Mouse (Mus musculus): ENCODE data around the gene B2m.

DNA sequence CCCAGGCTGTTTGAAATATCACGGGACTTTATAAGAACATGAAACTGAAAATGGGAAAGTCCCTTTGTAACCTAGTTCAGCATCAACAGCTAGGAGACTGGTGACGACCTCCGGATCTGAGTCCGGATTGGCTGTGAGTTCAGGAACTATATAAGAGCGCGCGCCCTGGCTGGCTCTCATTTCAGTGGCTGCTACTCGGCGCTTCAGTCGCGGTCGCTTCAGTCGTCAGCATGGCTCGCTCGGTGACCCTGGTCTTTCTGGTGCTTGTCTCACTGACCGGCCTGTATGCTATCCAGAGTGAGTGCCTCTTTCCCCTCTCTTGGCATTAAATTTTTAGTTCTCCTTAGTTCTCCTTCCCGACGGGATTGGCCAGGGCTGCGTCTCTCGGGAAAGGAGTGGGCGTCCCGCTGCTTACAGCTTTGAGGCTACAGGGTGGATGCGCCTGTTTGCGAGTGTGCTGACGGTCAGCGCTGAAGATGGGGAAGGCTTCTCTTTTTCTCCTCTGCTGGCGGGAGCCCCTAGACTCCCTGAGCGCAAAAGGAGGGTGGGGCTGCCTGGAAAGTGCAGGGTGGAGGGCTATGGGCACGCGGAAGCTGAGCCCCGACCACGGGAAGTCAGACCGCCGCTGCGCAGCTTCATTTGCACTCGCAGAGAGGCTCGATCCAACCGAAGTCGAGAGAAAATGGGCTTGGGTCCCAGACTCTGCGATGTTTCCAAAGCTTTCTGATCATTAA is at the start of gene B2m:
- TF ChIP-seq KAT2A (conservative IDR thresholded peaks at IDR 0.05; ENCODE audit: low read depth, low read length), result no peak
- no peak for TF ChIP-seq MEF2A (IDR thresholded peaks at IDR 0.05; ENCODE audit: extremely low read depth, insufficient replicate concordance, low read depth, low read length, poor library complexity, severe bottlenecking)
- peak; percentile 100 for TF ChIP-seq NELFE (IDR thresholded peaks at IDR 0.05; ENCODE audit: low read depth, low read length)
- peak; percentile 98 to 100 for TF ChIP-seq POLR2A (IDR thresholded peaks at IDR 0.05; ENCODE audit: control insufficient read depth in 1 of 2, insufficient read depth in 1 of 2, low read depth in 1 of 2, low read length in 2 of 2, poor library complexity in 1 of 2)
- no peak for TF ChIP-seq MAFK (IDR thresholded peaks at IDR 0.05; ENCODE audit: borderline replicate concordance, low read depth, low read length)
- TF ChIP-seq MYB (IDR thresholded peaks at IDR 0.05; ENCODE audit: low read depth, low read length), result no peak
- TF ChIP-seq CTCF (IDR thresholded peaks at IDR 0.05 in 2 of 3, conservative IDR thresholded peaks at IDR 0.05 in 1 of 3; ENCODE audit: control insufficient read depth in 1 of 3, insufficient read depth in 1 of 3, low read depth in 2 of 3, low read length in 3 of 3, poor library complexity in 1 of 3, severe bottlenecking in 1 of 3), result no peak
- TF ChIP-seq EP300 (IDR thresholded peaks at IDR 0.05; ENCODE audit: low read depth in 1 of 2, low read length in 2 of 2), result no peak
- peak; percentile 48; the same call in 1 of the 2 replicates for TF ChIP-seq TCF12 (IDR thresholded peaks at IDR 0.05; ENCODE audit: low read depth, low read length)
- TF ChIP-seq RCOR1 (IDR thresholded peaks at IDR 0.05; ENCODE audit: low read depth, low read length), result no peak
- peak; percentile 97 for TF ChIP-seq POLR2AphosphoS2 (IDR thresholded peaks at IDR 0.05; ENCODE audit: low read length)
- TF ChIP-seq ZC3H11A (IDR thresholded peaks at IDR 0.05; ENCODE audit: low read depth, low read length), result no peak

Data from MEL (cell line).